Mouse (Mus musculus) neural tube, embryonic 11.5 days (tissue): ENCODE data around the gene Pou2f1. TPM values are rescaled to one million over a fixed set of nuclear protein-coding genes. Genes with fewer than 3 reads are reported as not detected.
A peak's percentile ranks its signal among the peaks of the same experiment; 100 is the strongest.

ENCODE experiments used
- ATAC-seq: fragments of 200-750 bp; cut with Nextera tagmentation; 2 replicates; pipeline ENCODE4 v1.8.0; 2017; ENCODE audit warnings: moderate number of reproducible peaks, mild to moderate bottlenecking, moderate TSS enrichment, moderate library complexity; ENCODE audit not compliant: insufficient read depth, low FRiP score, low TSS enrichment
- DNase-seq: peaks from one replicate; pipeline ENCODE4 v3.0.0-alpha.2; 2015; ENCODE audit warnings: low spot score
- H3K27ac ChIP-seq: fragments of 300-500 bp; sonication (generic); 2 replicates; pipeline ENCODE4 v1.5.1; 2014; ENCODE audit warnings: low read depth, mild to moderate bottlenecking, low read length
- H3K27me3 ChIP-seq: fragments of 300-500 bp; sonication (generic); 2 replicates; pipeline ENCODE4 v1.6.1; 2014; ENCODE audit warnings: mild to moderate bottlenecking, low read length, mixed read lengths; ENCODE audit not compliant: control insufficient read depth, insufficient read depth
- H3K36me3 ChIP-seq: fragments of 300-500 bp; sonication (generic); 2 replicates; pipeline ENCODE4 v1.6.1; 2014; ENCODE audit warnings: mild to moderate bottlenecking, low read length, moderate library complexity, mixed read lengths; ENCODE audit not compliant: control insufficient read depth, insufficient read depth
- H3K4me1 ChIP-seq: fragments of 300-500 bp; sonication (generic); 2 replicates; pipeline ENCODE4 v1.6.1; 2014; ENCODE audit warnings: low read length, mixed read lengths; ENCODE audit not compliant: control insufficient read depth, insufficient read depth
- H3K4me2 ChIP-seq: fragments of 300-500 bp; sonication (generic); 2 replicates; pipeline ENCODE4 v1.6.1; 2014; ENCODE audit warnings: low read depth, mild to moderate bottlenecking, moderate library complexity
- H3K4me3 ChIP-seq: fragments of 300-500 bp; sonication (generic); 2 replicates; pipeline ENCODE4 v1.5.1; 2014; ENCODE audit warnings: low read depth, low read length
- H3K9ac ChIP-seq: fragments of 300-500 bp; sonication (generic); 2 replicates; pipeline ENCODE4 v1.6.1; 2014; ENCODE audit warnings: mild to moderate bottlenecking, low read length
- H3K9me3 ChIP-seq: fragments of 300-500 bp; sonication (generic); 2 replicates; pipeline ENCODE4 v1.6.1; 2016; ENCODE audit warnings: low read length; ENCODE audit not compliant: control insufficient read depth
- WGBS: fragments of 180-500 bp; shearing (Covaris S2); extraction: QIAGEN DNeasy Blood & Tissue Kit; methylation state at CpG from one replicate; pipeline ENCODE4 v1.1.7; 2014; 5-methylcytosine and 5-hydroxymethylcytosine counted together
- polyA plus RNA-seq: library from polyadenylated mRNA; unstranded; fragments of >200 nt; fragmentation: Nextera tagmentation; extraction: Ambion mirVana; gene quantifications from 2 replicates; pipeline ENCODE4 v1.2.1, GENCODE M21; 2014

Pou2f1 gene
- polyA plus RNA-seq, 1 experiment from 2014 or later: 27.5 TPM

GRCm38 (mm10) chr1:166008634-166009350 is 6.3 kb upstream of the Pou2f1 start:
- no peak overlapping the region for H3K4me3 ChIP-seq
- no peaks in the 10 kb centered on the region for H3K9me3 ChIP-seq
- ATAC-seq (no peak), DNase-seq (no peak)
- no peak overlapping the region for H3K27ac ChIP-seq
- H3K27me3 ChIP-seq: no peaks in the 10 kb centered on the region
- H3K4me2 ChIP-seq: no peak overlapping the region
- H3K4me1 ChIP-seq: no peaks in the 10 kb centered on the region
- H3K9ac ChIP-seq: no peak overlapping the region
- H3K36me3 ChIP-seq: no peaks in the 10 kb centered on the region
- WGBS: 90% methylated on average over 5 of the region's 5 CpGs

DNA sequence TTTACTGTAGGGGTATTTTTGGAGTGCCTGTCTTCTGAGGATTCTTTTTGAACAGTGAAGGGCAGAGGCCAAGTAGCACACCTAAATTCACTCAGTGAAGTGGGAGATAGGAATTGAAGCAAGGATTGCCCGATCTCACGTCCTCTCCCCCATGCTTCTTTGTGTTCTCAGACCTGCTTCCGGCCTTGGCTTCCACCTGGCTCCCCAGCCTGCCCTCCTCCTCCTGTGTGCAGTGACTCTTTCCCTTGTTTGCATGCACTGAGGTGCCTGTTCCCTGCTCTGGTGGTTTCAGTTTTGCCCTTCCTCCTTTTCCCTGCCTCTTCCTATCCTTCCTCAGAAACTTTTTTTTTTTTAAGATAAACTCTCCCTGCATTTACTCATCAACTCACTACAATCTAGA is 4.5 kb upstream of the Pou2f1 start:
- no peaks in the 10 kb centered on the region for H3K36me3 ChIP-seq
- no peak for ATAC-seq
- WGBS: 60% methylated on average over 3 of the region's 3 CpGs
- no peak overlapping the region for H3K9ac ChIP-seq
- H3K4me2 ChIP-seq: no peak overlapping the region
- H3K27ac ChIP-seq: no peak overlapping the region
- no peak overlapping the region for H3K4me3 ChIP-seq
- H3K9me3 ChIP-seq: no peaks in the 10 kb centered on the region
- no peaks in the 10 kb centered on the region for H3K27me3 ChIP-seq
- no peak for DNase-seq
- no peaks in the 10 kb centered on the region for H3K4me1 ChIP-seq

- Histone ChIP-seq H3K27me3 (no peaks in the 10 kb centered on the region), H3K36me3 (no peaks in the 10 kb centered on the region), H3K4me1 (peaks cover 19% of the 10 kb centered on the region), H3K9ac (peak overlapping the region; percentile 38), H3K4me3 (peak overlapping the region; percentile 97), H3K9me3 (no peaks in the 10 kb centered on the region), H3K4me2 (peak overlapping the region; percentile 59), H3K27ac (0 out of 2 replicates have a peak overlapping the region, but pooled peaks have one; percentile 50)
- ATAC-seq (peak; percentile 65), DNase-seq (peak; percentile 92)
- 0% methylated on average over 59 of the region's 61 CpGs for WGBS
Measured at GRCm38 (mm10) chr1:166003181-166004022, 924 bp upstream of the Pou2f1 start.

DNA sequence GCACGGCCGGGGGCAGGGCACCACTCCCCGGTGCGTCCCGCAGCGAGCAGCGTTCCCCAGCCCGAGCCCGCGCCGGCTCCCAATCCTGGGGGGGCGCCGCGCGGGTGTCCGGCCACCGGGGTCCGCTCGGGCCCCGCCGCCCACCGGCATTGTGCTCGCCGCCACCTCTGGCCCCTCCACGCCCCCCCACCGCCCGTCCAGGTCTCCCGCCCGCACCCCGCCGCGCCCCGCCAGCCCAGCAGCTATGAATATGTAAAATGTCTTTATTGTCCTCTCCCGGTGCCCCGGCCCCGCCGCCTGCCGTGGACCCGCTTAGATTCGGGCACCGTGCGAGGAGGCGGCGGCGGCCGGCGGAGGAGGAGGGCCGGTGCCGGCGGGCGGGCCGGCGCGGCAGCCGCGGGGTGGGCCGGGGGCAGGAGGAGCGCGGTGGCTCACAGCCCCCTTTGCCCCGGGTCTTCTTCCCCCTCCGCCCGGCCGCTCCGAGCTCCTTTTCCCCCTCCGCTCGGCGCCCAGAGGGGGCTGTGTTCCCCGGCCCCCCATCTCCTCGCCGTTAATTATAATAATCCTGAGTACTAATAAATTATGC is 481 bp downstream of the Pou2f1 start:
- peak overlapping the region; percentile 97 for H3K4me3 ChIP-seq
- H3K4me1 ChIP-seq: peaks cover 19% of the 10 kb centered on the region
- no peaks in the 10 kb centered on the region for H3K9me3 ChIP-seq
- H3K4me2 ChIP-seq: peak overlapping the region; percentile 94
- peak overlapping the region; percentile 94 for H3K27ac ChIP-seq
- WGBS: 0% methylated on average over 17 of the region's 70 CpGs
- H3K27me3 ChIP-seq: no peaks in the 10 kb centered on the region
- no peaks in the 10 kb centered on the region for H3K36me3 ChIP-seq
- DNase-seq (no peak), ATAC-seq (peak; percentile 59)
- peak overlapping the region; percentile 98 for H3K9ac ChIP-seq

GRCm38 (mm10) chr1:166001121-166001903 is 1.2 kb downstream of the Pou2f1 start:
- DNase-seq: peak; percentile 49
- Histone ChIP-seq H3K4me3 (peak overlapping the region; percentile 97), H3K36me3 (no peaks in the 10 kb centered on the region), H3K27ac (peak overlapping the region; percentile 94), H3K9me3 (no peaks in the 10 kb centered on the region), H3K27me3 (no peaks in the 10 kb centered on the region), H3K4me1 (peaks cover 19% of the 10 kb centered on the region), H3K9ac (peak overlapping the region; percentile 98), H3K4me2 (peak overlapping the region; percentile 94)
- WGBS: 2% methylated on average over 48 of the region's 48 CpGs
- ATAC-seq: peak; percentile 16

- Histone ChIP-seq H3K27ac (peak overlapping the region; percentile 94), H3K27me3 (no peaks in the 10 kb centered on the region), H3K9me3 (no peaks in the 10 kb centered on the region), H3K4me3 (peak overlapping the region; percentile 97), H3K36me3 (no peaks in the 10 kb centered on the region), H3K4me2 (peak overlapping the region; percentile 94), H3K9ac (peak overlapping the region; percentile 98), H3K4me1 (peaks cover 19% of the 10 kb centered on the region)
- WGBS: 3% methylated on average over 7 of the region's 7 CpGs
- ATAC-seq (no peak), DNase-seq (peak; percentile 25)
Measured at GRCm38 (mm10) chr1:166000601-166001120, 1.8 kb downstream of the Pou2f1 start.

GRCm38 (mm10) chr1:165999709-166000108 is 2.8 kb downstream of the Pou2f1 start:
- H3K27me3 ChIP-seq: no peaks in the 10 kb centered on the region
- H3K9me3 ChIP-seq: no peaks in the 10 kb centered on the region
- WGBS: 79% methylated on average over 1 of the region's 1 CpGs
- H3K27ac ChIP-seq: no peak overlapping the region
- DNase-seq (no peak), ATAC-seq (no peak)
- H3K4me3 ChIP-seq: no peak overlapping the region
- no peak overlapping the region for H3K4me2 ChIP-seq
- H3K4me1 ChIP-seq: peaks cover 19% of the 10 kb centered on the region
- H3K9ac ChIP-seq: no peak overlapping the region
- no peaks in the 10 kb centered on the region for H3K36me3 ChIP-seq

GRCm38 (mm10) chr1:165995661-165996055 is 6.8 kb downstream of the Pou2f1 start:
- H3K9me3 ChIP-seq: no peaks in the 10 kb centered on the region
- H3K27ac ChIP-seq: no peak overlapping the region
- no peak overlapping the region for H3K4me2 ChIP-seq
- DNase-seq (no peak), ATAC-seq (no peak)
- H3K4me3 ChIP-seq: no peak overlapping the region
- 95% methylated on average over 7 of the region's 7 CpGs for WGBS
- no peaks in the 10 kb centered on the region for H3K27me3 ChIP-seq
- no peaks in the 10 kb centered on the region for H3K36me3 ChIP-seq
- H3K9ac ChIP-seq: no peak overlapping the region
- H3K4me1 ChIP-seq: peaks cover 19% of the 10 kb centered on the region
